Mouse (Mus musculus) thymus, adult 2 months (tissue): ENCODE measurements around the gene Sf3a3. TPM values are rescaled to one million over a fixed set of nuclear protein-coding genes. Genes with fewer than 3 reads are reported as not detected.

ENCODE experiments used
- DNase-seq: peaks from one replicate; pipeline ENCODE4 v3.0.0; 2021
- H3K27ac ChIP-seq: fragments of 200-500 bp; 2 replicates; pipeline ENCODE4 v1.5.1; 2012; ENCODE audit warnings: low read length, control low read depth; ENCODE audit not compliant: control insufficient read depth, insufficient read depth
- H3K27me3 ChIP-seq: fragments of 200-500 bp; 2 replicates; pipeline ENCODE4 v1.6.1; 2012; ENCODE audit warnings: mild to moderate bottlenecking, low read length, moderate library complexity, mixed read lengths; ENCODE audit not compliant: control insufficient read depth, insufficient read depth
- H3K36me3 ChIP-seq: fragments of 200-500 bp; 2 replicates; pipeline ENCODE4 v1.6.1; 2012; ENCODE audit warnings: mild to moderate bottlenecking, low read length, moderate library complexity; ENCODE audit not compliant: control insufficient read depth, insufficient read depth
- H3K4me1 ChIP-seq: fragments of 200-500 bp; replicated peaks from 2 replicates; pipeline ENCODE4 v1.6.1; 2012; ENCODE audit warnings: low read length; ENCODE audit not compliant: control insufficient read depth, insufficient read depth
- H3K4me3 ChIP-seq: fragments of 200-500 bp; 2 replicates; pipeline ENCODE4 v1.5.1; 2012; ENCODE audit warnings: mild to moderate bottlenecking, low read length, control low read depth, moderate library complexity; ENCODE audit not compliant: control insufficient read depth, insufficient read depth
- CTCF ChIP-seq: fragments of 200-500 bp; IDR thresholded peaks from 2 replicates; pipeline ENCODE4 v1.5.1; 2012; ENCODE audit warnings: mild to moderate bottlenecking, control low read depth, low read length, moderate library complexity, borderline replicate concordance; ENCODE audit not compliant: control insufficient read depth, poor library complexity, insufficient read depth; ENCODE audit errors: extremely low read depth
- POLR2A ChIP-seq: fragments of 200-500 bp; IDR thresholded peaks from 2 replicates; pipeline ENCODE4 v1.6.1; 2012; ENCODE audit warnings: mild to moderate bottlenecking, low read length, control low read depth, moderate library complexity; ENCODE audit not compliant: control insufficient read depth, poor library complexity, insufficient read depth; ENCODE audit errors: extremely low read depth
- WGBS: fragments of 180-500 bp; shearing (Covaris S2); methylation state at CpG from one replicate; pipeline ENCODE4 v1.1.7; 2018; 5-methylcytosine and 5-hydroxymethylcytosine counted together
- polyA plus RNA-seq: library from polyadenylated mRNA; depleted of rRNA; stranded (reverse); fragments of >200 nt; gene quantifications from 2 replicates; pipeline ENCODE4 v1.2.3, GENCODE M21; 2012

The Sf3a3 gene
- polyA plus RNA-seq, 1 experiment: 25.3 TPM

DNA sequence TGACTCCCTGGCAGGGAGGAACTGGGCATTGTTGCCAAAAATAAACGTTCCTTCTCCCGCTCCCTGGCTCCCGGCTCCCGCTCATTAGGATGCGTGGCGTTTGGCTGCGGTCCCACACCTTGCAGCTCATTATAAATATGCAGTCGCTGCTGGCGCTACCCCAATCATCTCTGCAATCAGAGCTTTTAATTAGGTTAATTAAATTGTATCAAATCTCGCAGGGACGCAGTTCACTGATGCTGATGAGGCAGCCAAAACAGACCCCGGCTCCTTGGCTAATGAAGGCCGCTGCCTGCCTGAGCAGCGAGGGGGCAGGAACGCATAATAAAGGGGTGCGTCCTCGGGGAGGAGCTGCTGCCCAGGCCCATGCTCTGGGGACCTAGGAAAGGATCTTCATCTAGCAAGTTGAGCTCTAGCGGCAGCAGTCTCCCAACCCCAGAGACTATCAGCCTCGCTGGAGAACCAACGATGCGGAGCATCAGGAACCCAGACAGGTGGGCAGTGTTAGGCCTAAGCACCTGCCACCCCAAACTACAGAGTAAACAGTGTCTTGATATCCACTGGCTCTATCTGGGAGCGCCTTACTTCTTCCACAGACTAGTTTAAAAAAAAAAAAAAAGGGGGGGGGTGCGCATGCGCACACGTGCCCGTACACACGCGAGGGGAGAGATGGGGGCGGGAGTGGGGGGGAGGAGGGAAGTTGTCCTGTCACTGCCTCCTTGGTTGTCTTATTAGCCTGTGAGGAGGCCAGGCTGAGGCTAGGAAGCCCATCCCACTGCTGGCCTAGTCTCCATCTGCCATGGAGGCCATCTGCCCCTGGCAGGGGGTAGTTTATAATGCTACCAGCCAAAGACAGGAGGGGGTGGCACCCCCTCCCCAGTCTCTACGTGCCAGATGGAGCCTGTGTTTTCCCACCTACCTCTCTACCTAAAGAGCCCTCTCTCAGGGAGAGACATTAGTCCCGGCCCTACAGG lies 41.9 kb upstream of the Sf3a3 start:
- no peaks in the 10 kb centered on the region for H3K36me3 ChIP-seq
- H3K27ac ChIP-seq: no peak overlapping the region
- 18% methylated on average over 31 of the region's 31 CpGs for WGBS
- H3K27me3 ChIP-seq: peaks cover 2% of the 10 kb centered on the region; the same call in 1 of the 2 replicates
- DNase-seq: no peak
- H3K4me3 ChIP-seq: no peak overlapping the region
- TF ChIP-seq CTCF: no peak
- TF ChIP-seq POLR2A: no peak
- no peaks in the 10 kb centered on the region for H3K4me1 ChIP-seq

DNA sequence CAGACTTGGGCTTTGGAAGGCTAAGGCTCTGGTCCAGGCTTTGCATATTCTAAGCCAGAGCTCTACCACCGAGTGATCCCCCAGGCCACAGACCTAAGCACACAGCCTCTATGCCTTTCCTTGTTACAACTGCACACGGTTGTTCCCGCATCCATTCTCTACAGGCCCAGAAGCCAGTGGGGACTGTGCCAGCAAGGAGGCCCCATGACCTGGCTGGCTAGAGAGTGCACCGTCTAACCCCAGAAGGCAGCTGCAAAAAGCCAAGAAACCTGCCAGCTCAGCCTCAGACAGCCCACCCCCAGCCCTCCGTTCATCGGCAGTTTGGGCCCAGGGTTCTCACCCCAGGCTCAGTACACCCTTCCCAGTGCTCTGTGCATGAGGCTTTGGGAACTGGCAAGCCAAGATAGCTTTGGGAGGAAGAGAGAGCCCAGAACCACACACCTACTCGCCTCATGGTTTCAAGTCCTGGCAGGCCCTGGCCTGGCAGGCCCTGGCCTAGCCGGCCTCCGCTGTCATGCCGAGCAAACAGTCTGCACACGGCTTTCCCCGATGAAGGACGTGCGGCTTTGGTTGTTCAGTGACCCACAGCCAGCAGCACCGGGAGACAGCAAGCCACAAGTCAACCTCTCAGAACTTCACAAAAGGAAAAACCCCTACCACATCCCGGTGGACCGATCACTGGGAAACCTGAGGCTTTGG lies 40.1 kb upstream of the Sf3a3 start:
- 87% methylated on average over 17 of the region's 17 CpGs for WGBS

DNA sequence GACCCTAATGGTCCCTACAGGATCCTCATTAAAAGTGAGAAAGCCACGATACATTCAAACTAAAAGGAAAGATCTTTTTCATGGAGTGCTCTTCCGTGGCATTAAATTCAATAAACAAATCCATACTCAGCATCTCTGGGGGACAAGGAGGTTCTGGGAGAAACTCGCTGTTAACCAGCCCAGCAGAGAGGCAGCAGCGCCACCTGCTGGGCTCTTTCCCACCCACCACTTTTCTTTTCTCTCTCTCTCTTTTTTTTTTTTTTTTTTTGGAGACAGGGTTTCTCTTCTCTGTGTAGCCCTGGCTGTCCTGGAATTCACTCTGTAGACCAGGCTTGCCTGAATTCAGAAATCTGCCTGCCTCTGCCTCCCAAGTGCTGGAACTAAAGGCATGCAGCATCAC lies 39.5 kb upstream of the Sf3a3 start:
- 17% methylated on average over 4 of the region's 4 CpGs for WGBS
- no peak for DNase-seq

More for the DNA sequence above, 40.1 kb upstream of the Sf3a3 start:
- no peak for DNase-seq
- no peak overlapping the region for H3K27ac ChIP-seq
- peaks cover 9% of the 10 kb centered on the region for H3K36me3 ChIP-seq
- peaks cover 2% of the 10 kb centered on the region; the same call in 1 of the 2 replicates for H3K27me3 ChIP-seq
- no peaks in the 10 kb centered on the region for H3K4me1 ChIP-seq
- H3K4me3 ChIP-seq: no peak overlapping the region
- TF ChIP-seq CTCF (no peak), POLR2A (no peak)

DNA sequence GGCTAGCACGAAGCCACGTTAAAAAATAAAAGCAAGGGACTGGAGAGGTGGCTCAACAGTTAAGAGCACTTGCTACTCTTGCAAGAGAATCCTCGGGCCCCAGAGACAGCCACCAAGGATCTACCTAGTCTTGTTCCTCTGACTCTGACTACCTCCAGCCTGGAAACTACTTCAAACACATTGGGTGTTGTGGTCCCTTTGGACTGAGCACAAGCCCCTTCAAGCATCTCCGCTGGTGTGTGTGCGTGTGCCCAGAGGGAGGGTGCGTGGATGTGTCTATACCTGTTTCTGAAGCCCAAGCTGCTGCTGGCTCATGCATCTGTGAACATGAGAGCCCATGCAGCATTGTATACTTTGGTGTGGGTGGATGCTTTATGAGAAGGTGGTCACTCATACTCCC lies 38.6 kb upstream of the Sf3a3 start:
- TF ChIP-seq CTCF (no peak), POLR2A (no peak)
- WGBS: 93% methylated on average over 6 of the region's 6 CpGs
- H3K4me3 ChIP-seq: no peak overlapping the region
- peaks cover 24% of the 10 kb centered on the region for H3K36me3 ChIP-seq
- H3K27me3 ChIP-seq: peaks cover 2% of the 10 kb centered on the region; the same call in 1 of the 2 replicates
- H3K27ac ChIP-seq: no peak overlapping the region
- DNase-seq: no peak
- no peaks in the 10 kb centered on the region for H3K4me1 ChIP-seq

More for the DNA sequence above, 39.5 kb upstream of the Sf3a3 start:
- no peak overlapping the region for H3K4me3 ChIP-seq
- H3K27ac ChIP-seq: no peak overlapping the region
- peaks cover 14% of the 10 kb centered on the region for H3K36me3 ChIP-seq
- no peaks in the 10 kb centered on the region for H3K4me1 ChIP-seq
- H3K27me3 ChIP-seq: peaks cover 2% of the 10 kb centered on the region; the same call in 1 of the 2 replicates
- peak; percentile 79; the same call in 1 of the 2 replicates for TF ChIP-seq CTCF
- TF ChIP-seq POLR2A: no peak

DNA sequence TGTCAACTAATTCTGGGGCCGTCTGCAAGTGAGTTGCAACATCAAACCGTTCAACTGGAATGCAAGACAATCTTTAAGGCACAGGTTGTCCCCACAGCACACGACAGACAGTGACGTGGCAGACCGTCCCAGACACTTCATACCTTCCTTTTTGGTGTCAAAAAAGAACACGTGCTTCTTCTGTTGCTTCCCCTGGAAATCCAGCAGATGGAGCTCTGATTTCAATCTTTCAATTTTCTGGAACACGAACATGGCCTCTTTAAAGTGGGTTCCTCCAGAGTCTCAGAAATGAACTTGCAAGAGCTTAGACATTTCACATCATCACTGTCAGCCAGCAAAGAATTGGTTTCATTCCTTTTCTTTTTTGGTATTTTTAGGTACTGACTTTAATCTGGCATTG lies 32.3 kb upstream of the Sf3a3 start:
- WGBS: 55% methylated on average over 7 of the region's 7 CpGs
- DNase-seq: peak; percentile 14
- H3K36me3 ChIP-seq: peaks cover 61% of the 10 kb centered on the region

DNA sequence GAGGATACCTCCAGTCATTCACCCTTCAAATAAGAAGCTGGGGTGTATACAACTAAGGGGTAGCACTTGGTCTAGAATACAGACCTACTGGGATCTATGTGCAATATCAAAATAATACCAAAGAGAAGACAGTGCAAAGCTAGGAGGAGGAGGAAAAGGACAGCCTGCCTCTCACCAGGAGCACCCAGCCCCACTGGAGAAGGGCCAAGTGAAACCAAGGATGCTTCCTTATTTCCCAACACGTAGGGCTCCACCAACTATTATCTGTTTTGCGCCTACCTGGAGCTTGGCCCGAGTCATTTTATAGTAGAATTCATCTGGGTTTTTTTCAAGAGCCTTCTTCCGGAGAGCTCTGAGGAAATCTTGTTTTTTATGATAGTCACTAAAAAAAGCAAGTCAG lies 31.1 kb upstream of the Sf3a3 start:
- H3K27me3 ChIP-seq: no peaks in the 10 kb centered on the region
- no peak for DNase-seq
- WGBS: 85% methylated on average over 4 of the region's 4 CpGs
- H3K36me3 ChIP-seq: peaks cover 61% of the 10 kb centered on the region
- TF ChIP-seq CTCF (no peak), POLR2A (no peak)
- H3K27ac ChIP-seq: no peak overlapping the region
- no peaks in the 10 kb centered on the region for H3K4me1 ChIP-seq
- no peak overlapping the region for H3K4me3 ChIP-seq

More for the DNA sequence above, 32.3 kb upstream of the Sf3a3 start:
- TF ChIP-seq POLR2A: no peak
- no peak for TF ChIP-seq CTCF
- no peaks in the 10 kb centered on the region for H3K27me3 ChIP-seq
- no peak overlapping the region for H3K4me3 ChIP-seq
- H3K27ac ChIP-seq: no peak overlapping the region
- H3K4me1 ChIP-seq: no peaks in the 10 kb centered on the region
